Mouse (Mus musculus) adipocyte (in vitro differentiated cells): ENCODE measurements at regions not wholly inside any gene's neighbourhood (a gene's known extent, or its start where the extent isn't known, plus 50 kb on each side); places are given as distances from the start of the nearest gene placed in this dataset.
A peak's percentile ranks its signal among the peaks of the same experiment; 100 is the strongest.
"Not testable (repeated sequence)": the region's sequence is repeated elsewhere in the genome, so short reads cannot be mapped to it uniquely, and the experiment has no call there.

Experiments used
- DNase-seq: peaks from one replicate; pipeline ENCODE4 v3.0.0-alpha.2; 2016; ENCODE audit warnings: low spot score

DNA sequence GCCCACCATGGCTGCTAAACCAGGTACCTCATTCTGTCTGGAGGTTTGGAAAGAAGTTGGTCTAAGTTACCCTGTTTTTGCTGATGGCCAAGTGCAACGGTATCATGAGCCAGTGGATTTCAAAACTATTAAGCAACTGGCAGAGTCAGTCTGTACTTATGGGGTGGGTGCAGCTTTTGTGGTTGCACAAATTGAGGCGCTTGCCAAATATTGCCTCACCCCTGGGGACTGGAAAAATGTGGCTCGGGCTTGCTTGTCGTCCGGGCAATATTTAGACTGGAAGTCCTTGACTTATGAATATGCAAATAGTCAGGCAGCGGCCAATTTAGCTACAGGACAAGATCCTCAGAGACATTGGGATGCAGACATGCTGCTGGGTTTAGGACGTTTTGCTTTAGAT is 110.2 kb downstream of the Olfr164 start:
- DNase-seq, result peak; percentile 56

DNA sequence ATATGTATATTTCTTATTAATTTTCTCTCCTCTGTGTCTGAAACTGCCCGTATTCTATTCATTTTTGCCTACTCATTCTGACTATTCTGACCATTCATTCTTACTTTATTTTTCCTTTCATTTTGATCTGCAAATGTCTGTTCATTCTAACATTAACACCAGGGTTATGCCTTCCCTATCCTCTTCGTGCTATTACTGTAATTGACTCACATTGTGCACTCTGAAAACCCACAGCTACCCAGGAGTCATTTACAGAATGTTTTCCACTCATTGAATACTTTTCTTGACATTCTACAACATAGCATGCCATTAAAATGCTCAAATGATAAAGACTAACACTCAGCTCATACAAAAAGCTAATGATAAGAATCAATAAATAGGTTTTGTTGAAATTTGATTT is 112.9 kb downstream of the Olfr164 start:
- no peak for DNase-seq

- DNase-seq, result no peak
Measured at GRCm38 (mm10) chr16:19199724-19200544, 113.9 kb downstream of the Olfr164 start.

DNA sequence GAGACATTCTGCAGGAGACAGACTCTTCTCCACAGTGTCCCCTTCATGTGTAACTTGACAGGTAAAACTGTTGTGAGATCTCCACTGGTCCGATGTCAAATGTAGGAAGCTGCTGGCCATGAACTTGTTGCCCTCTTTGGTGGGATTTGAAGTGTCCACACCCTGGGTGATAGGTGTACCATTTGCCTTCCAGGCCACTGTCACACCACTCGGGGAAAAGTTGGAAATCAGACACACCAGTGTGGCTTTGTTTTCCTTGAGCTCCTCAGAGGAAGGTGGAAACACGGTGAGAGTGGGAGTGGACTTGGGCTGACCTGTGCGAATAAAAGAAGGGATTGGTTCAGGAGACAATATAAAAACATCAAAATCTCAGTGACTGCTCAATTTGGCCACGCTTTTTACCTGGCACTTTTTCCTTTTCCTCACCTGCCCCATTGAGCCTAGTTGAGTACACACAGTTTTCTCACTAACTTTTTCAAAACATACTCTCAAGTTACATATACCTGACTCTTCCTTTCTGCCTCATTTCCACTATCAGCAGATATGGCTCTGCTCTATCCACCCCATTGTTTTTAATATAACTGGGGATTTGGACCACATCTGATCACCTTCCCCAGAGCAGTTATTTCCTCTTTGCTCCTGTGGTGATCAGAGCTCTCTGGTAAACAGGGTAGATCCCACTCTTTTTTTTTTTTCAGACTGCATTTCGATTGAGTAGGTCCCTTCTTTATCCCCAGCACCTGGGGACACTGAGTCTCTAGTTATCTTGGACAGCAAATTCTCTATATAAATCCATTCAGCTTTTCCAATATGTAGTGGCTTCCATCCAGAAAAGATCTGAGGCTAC is 115.1 kb downstream of the Olfr164 start:
- DNase-seq, result no peak

DNA sequence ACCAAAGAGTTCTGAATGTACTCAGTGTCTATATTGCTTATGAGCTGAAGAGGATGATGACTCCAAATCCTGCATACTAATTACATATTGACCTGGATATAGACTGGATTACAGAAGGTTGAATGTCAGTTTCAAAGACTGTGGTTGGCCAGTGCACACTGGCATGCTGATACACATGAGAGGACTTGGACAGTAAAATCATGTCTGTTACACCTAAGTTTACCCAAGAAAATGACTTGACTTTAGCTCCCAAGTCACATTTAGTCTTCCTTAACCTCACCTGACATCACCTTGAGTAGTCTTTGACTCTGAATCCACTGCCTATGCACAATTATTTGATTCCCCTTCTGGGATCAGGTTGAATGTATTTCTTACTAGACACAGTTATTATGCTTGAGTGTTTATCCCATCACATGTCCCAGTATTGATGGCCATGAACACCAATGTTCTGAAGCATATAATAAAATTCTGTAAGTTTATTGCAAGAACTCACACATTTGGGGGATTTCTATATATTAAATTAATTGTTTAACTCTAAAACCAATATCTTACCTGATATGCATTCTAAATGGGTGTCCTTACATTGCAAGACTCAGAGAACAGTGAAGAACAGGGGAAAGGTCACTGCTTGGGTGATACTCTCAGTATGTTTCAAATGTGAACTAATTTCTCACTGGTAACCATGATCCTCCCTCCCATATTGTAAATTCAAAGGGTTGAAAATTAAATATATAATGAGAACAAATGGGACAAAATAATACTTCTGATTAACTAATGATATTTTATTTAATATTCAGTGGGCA is 116.0 kb downstream of the Olfr164 start:
- DNase-seq, result no peak

- no peak for DNase-seq
Measured at GRCm38 (mm10) chr16:19185434-19186256, 128.2 kb downstream of the Olfr164 start.

- no peak for DNase-seq
Measured at GRCm38 (mm10) chr16:19179214-19180010, 134.5 kb downstream of the Olfr164 start.

DNA sequence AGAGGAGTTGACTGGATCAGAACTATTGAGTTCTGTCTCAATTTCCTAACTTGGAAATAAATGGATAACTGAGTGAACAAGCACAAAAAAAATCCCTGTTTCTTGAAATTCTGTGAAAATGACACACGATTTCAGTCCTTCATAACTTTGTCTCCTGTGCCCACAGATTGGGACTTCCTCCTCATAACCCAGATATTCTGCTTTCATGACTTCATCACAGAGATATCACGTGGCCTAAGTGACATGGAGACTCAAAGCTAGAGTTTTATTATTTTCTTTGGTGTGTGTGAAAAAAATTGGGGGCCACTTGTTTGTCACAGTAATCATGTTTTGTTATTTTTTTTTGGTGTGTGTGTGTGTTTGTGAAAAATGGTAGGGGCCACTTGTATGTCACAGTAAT is 160.8 kb downstream of the Olfr164 start:
- DNase-seq, result no peak

DNA sequence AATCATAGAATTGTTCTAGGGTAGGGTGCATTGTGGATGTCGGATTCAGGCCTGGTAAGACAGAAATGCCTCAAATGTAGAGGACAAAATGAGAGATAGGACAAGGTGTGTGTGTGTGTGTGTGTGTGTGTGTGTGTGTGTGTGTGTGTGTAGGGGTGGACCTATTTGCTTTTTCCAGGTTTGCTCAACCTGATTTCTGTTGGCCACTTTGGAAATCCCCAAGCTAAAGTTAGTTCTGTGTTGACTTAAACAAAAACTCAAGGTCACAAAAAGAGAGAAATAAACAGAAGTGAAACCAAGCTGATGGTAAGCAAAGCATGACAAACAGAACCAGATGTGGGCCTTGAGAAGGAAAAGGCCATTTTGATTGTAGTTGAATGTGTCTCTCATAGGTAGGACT is 161.4 kb downstream of the Olfr164 start:
- DNase-seq, result not testable (repeated sequence)

DNA sequence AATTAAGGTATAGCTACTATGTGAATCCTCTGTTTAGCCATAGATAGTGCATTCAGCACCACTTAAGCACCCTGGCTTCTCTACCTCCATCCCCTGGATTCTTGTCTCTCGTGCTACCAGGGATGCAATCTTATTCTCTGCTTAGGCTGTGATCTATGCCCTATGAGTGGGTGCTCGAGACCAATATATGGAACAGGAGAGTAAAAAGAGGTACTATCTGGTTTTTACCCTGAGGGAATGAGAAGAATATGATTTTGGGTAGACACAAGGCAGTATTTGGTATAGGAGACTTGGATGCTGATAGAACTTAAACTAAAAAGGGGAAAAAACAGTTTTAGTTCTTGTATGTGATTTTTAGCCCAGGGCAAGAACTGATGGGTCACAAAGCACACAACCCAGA is 162.8 kb downstream of the Olfr164 start:
- DNase-seq, result no peak

DNA sequence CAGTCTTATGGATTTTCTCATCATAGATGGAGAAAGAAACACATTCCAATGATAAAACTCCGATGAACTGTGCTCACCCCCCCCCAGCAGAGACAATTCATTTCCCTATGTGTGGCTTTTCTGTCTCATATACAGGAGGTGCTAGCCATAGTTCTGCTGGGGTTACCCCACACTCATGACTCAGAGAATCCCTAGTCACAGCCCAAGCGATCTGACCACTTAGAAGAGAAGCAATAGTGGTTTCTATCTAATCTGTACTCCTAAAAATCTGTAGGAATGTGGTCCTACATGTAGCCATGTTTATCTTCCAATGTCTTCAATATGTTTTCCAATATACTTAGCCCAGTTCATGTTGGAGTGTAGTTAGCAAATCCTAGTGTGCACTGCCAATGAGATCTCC is 163.3 kb downstream of the Olfr164 start:
- no peak for DNase-seq

- DNase-seq, result no peak
Measured at GRCm38 (mm10) chr16:19146290-19146983, 167.4 kb downstream of the Olfr164 start.
